Mouse (Mus musculus) limb, embryonic 12.5 days (tissue): ENCODE results near the gene Srbd1. TPM values are rescaled to one million over a fixed set of nuclear protein-coding genes. Genes with fewer than 3 reads are reported as not detected.

Source experiments
- ATAC-seq: fragments of 200-750 bp; cut with Nextera tagmentation; 2 replicates; pipeline ENCODE4 v1.8.0; 2017; ENCODE audit warnings: low read depth, moderate TSS enrichment; ENCODE audit not compliant: insufficient number of reproducible peaks, insufficient read depth, low FRiP score, low TSS enrichment
- H3K27ac ChIP-seq: fragments of 300-500 bp; sonication (generic); 2 replicates; pipeline ENCODE4 v1.5.1; 2016; ENCODE audit warnings: mild to moderate bottlenecking, moderate library complexity
- H3K27me3 ChIP-seq: fragments of 300-500 bp; sonication (generic); 2 replicates; pipeline ENCODE4 v1.6.1; 2016; ENCODE audit warnings: mild to moderate bottlenecking, moderate library complexity
- H3K36me3 ChIP-seq: fragments of 300-500 bp; sonication (generic); 2 replicates; pipeline ENCODE4 v1.6.1; 2016; ENCODE audit warnings: mild to moderate bottlenecking, moderate library complexity
- H3K4me1 ChIP-seq: fragments of 300-500 bp; sonication (generic); replicated peaks from 2 replicates; pipeline ENCODE4 v1.6.1; 2016
- H3K4me2 ChIP-seq: fragments of 300-500 bp; sonication (generic); 2 replicates; pipeline ENCODE4 v1.6.1; 2016; ENCODE audit warnings: mild to moderate bottlenecking, moderate library complexity
- H3K4me3 ChIP-seq: fragments of 300-500 bp; sonication (generic); replicated peaks from 2 replicates; pipeline ENCODE4 v1.5.1; 2016; ENCODE audit warnings: mild to moderate bottlenecking
- H3K9ac ChIP-seq: fragments of 300-500 bp; sonication (generic); replicated peaks from 2 replicates; pipeline ENCODE4 v1.6.1; 2016; ENCODE audit warnings: mild to moderate bottlenecking, moderate library complexity
- H3K9me3 ChIP-seq: fragments of 300-500 bp; sonication (generic); 2 replicates; pipeline ENCODE4 v1.6.1; 2016; ENCODE audit warnings: mild to moderate bottlenecking, moderate library complexity
- WGBS: fragments of 180-500 bp; shearing (Covaris S2); methylation state at CpG from one replicate; pipeline ENCODE4 v1.1.7; 2016; 5-methylcytosine and 5-hydroxymethylcytosine counted together
- polyA plus RNA-seq: library from polyadenylated mRNA; unstranded; fragments of >200 nt; fragmentation: Nextera tagmentation; extraction: Ambion mirVana; gene quantifications from 2 replicates; pipeline ENCODE4 v1.2.1, GENCODE M21; 2016

Gene Srbd1
- polyA plus RNA-seq, 1 experiment from 2014 or later: 26.5 TPM

GRCm38 (mm10) chr17:86012576-86012975 lies 132.4 kb downstream of the Srbd1 start:
- no peak for ATAC-seq
- Histone ChIP-seq H3K9me3 (peaks cover 4% of the 10 kb centered on the region; the same call in 1 of the 2 replicates), H3K4me3 (no peak overlapping the region), H3K36me3 (no peaks in the 10 kb centered on the region), H3K27ac (no peak overlapping the region), H3K27me3 (no peaks in the 10 kb centered on the region), H3K9ac (no peak overlapping the region), H3K4me2 (no peak overlapping the region), H3K4me1 (peaks cover 13% of the 10 kb centered on the region; the same call in 1 of the 2 replicates)
- 84% methylated on average over 1 of the region's 1 CpGs for WGBS

- no peaks in the 10 kb centered on the region for H3K36me3 ChIP-seq
- peaks cover 4% of the 10 kb centered on the region; the same call in 1 of the 2 replicates for H3K9me3 ChIP-seq
Measured at GRCm38 (mm10) chr17:86011849-86012248, 133.1 kb downstream of the Srbd1 start.

GRCm38 (mm10) chr17:86008401-86008800 lies 136.6 kb downstream of the Srbd1 start:
- peak overlapping the region; percentile 51; the same call in 1 of the 2 replicates for H3K27ac ChIP-seq
- H3K4me3 ChIP-seq: no peak overlapping the region
- H3K4me1 ChIP-seq: 0 out of 2 replicates have a peak, but pooled peaks cover 7% of the 10 kb centered on the region
- no peak overlapping the region for H3K4me2 ChIP-seq
- WGBS: 71% methylated on average over 10 of the region's 10 CpGs
- no peak overlapping the region for H3K9ac ChIP-seq
- no peaks in the 10 kb centered on the region for H3K36me3 ChIP-seq
- ATAC-seq: no peak
- peaks cover 4% of the 10 kb centered on the region; the same call in 1 of the 2 replicates for H3K9me3 ChIP-seq
- H3K27me3 ChIP-seq: no peaks in the 10 kb centered on the region

More at GRCm38 (mm10) chr17:86011849-86012248, 133.1 kb downstream of the Srbd1 start:
- no peak for ATAC-seq
- Histone ChIP-seq H3K4me1 (peaks cover 13% of the 10 kb centered on the region; the same call in 1 of the 2 replicates), H3K4me3 (no peak overlapping the region), H3K27ac (no peak overlapping the region), H3K27me3 (no peaks in the 10 kb centered on the region), H3K9ac (no peak overlapping the region), H3K4me2 (no peak overlapping the region)
- 86% methylated on average over 3 of the region's 3 CpGs for whole genome bisulfite sequencing

GRCm38 (mm10) chr17:86002113-86002512 lies 142.9 kb downstream of the Srbd1 start:
- peaks cover 17% of the 10 kb centered on the region for H3K36me3 ChIP-seq
- no peaks in the 10 kb centered on the region for H3K27me3 ChIP-seq
- H3K4me3 ChIP-seq: no peak overlapping the region
- H3K9me3 ChIP-seq: peaks cover 7% of the 10 kb centered on the region; the same call in 1 of the 2 replicates
- no peak overlapping the region for H3K9ac ChIP-seq
- H3K4me1 ChIP-seq: no peaks in the 10 kb centered on the region
- no peak overlapping the region for H3K27ac ChIP-seq
- no peak for ATAC-seq
- 91% methylated on average over 6 of the region's 6 CpGs for WGBS
- no peak overlapping the region for H3K4me2 ChIP-seq

GRCm38 (mm10) chr17:86001667-86002066 lies 143.3 kb downstream of the Srbd1 start:
- no peak for ATAC-seq
- Histone ChIP-seq H3K9ac (no peak overlapping the region), H3K36me3 (peaks cover 20% of the 10 kb centered on the region), H3K4me1 (no peaks in the 10 kb centered on the region), H3K4me3 (no peak overlapping the region), H3K27me3 (no peaks in the 10 kb centered on the region), H3K9me3 (peaks cover 8% of the 10 kb centered on the region; the same call in 1 of the 2 replicates), H3K27ac (no peak overlapping the region), H3K4me2 (no peak overlapping the region)
- WGBS: 98% methylated on average over 5 of the region's 5 CpGs

- Histone ChIP-seq H3K9ac (no peak overlapping the region), H3K4me1 (peaks cover 6% of the 10 kb centered on the region), H3K27me3 (no peaks in the 10 kb centered on the region), H3K27ac (no peak overlapping the region), H3K9me3 (peaks cover 6% of the 10 kb centered on the region; the same call in 1 of the 2 replicates), H3K4me2 (no peak overlapping the region), H3K36me3 (peaks cover 13% of the 10 kb centered on the region), H3K4me3 (no peak overlapping the region)
- ATAC-seq: no peak; the same call in 1 of the 2 replicates
- WGBS: 81% methylated on average over 2 of the region's 2 CpGs
Measured at GRCm38 (mm10) chr17:85995727-85996126, 149.2 kb downstream of the Srbd1 start.

GRCm38 (mm10) chr17:85995086-85995485 lies 149.9 kb downstream of the Srbd1 start:
- ATAC-seq: no peak
- Histone ChIP-seq H3K27me3 (no peaks in the 10 kb centered on the region), H3K4me3 (no peak overlapping the region), H3K9ac (no peak overlapping the region), H3K4me2 (no peak overlapping the region), H3K9me3 (peaks cover 6% of the 10 kb centered on the region; the same call in 1 of the 2 replicates), H3K27ac (peak overlapping the region; percentile 67; the same call in 1 of the 2 replicates), H3K4me1 (peaks cover 6% of the 10 kb centered on the region), H3K36me3 (peaks cover 9% of the 10 kb centered on the region)
- 82% methylated on average over 3 of the region's 4 CpGs for WGBS

GRCm38 (mm10) chr17:85989058-85989769 lies 155.8 kb downstream of the Srbd1 start:
- 43% methylated on average over 12 of the region's 12 CpGs for WGBS
- H3K36me3 ChIP-seq: peaks cover 12% of the 10 kb centered on the region; the same call in 1 of the 2 replicates
- no peak overlapping the region for H3K27ac ChIP-seq
- H3K9me3 ChIP-seq: no peaks in the 10 kb centered on the region
- peaks cover 20% of the 10 kb centered on the region for H3K4me1 ChIP-seq
- no peak overlapping the region for H3K9ac ChIP-seq
- no peak overlapping the region for H3K4me2 ChIP-seq
- no peak overlapping the region for H3K4me3 ChIP-seq
- peak; percentile 65 for ATAC-seq
- no peaks in the 10 kb centered on the region for H3K27me3 ChIP-seq

GRCm38 (mm10) chr17:85987531-85987930 lies 157.4 kb downstream of the Srbd1 start:
- ATAC-seq: no peak
- peaks cover 20% of the 10 kb centered on the region for H3K4me1 ChIP-seq

GRCm38 (mm10) chr17:85986624-85987023 lies 158.4 kb downstream of the Srbd1 start:
- Histone ChIP-seq H3K4me1 (peaks cover 20% of the 10 kb centered on the region), H3K4me2 (no peak overlapping the region), H3K27ac (0 out of 2 replicates have a peak overlapping the region, but pooled peaks have one; percentile 32), H3K36me3 (peaks cover 12% of the 10 kb centered on the region; the same call in 1 of the 2 replicates), H3K27me3 (no peaks in the 10 kb centered on the region), H3K4me3 (no peak overlapping the region), H3K9ac (no peak overlapping the region), H3K9me3 (peaks cover 8% of the 10 kb centered on the region; the same call in 1 of the 2 replicates)
- 71% methylated on average over 4 of the region's 4 CpGs for WGBS
- no peak for ATAC-seq

More at GRCm38 (mm10) chr17:85987531-85987930, 157.4 kb downstream of the Srbd1 start:
- H3K4me2 ChIP-seq: no peak overlapping the region
- H3K27ac ChIP-seq: no peak overlapping the region
- 80% methylated on average over 4 of the region's 4 CpGs for WGBS
- H3K4me3 ChIP-seq: no peak overlapping the region
- H3K9me3 ChIP-seq: no peaks in the 10 kb centered on the region
- H3K27me3 ChIP-seq: no peaks in the 10 kb centered on the region
- H3K36me3 ChIP-seq: peaks cover 12% of the 10 kb centered on the region; the same call in 1 of the 2 replicates
- no peak overlapping the region for H3K9ac ChIP-seq

- H3K9me3 ChIP-seq: peaks cover 11% of the 10 kb centered on the region; the same call in 1 of the 2 replicates
- H3K4me3 ChIP-seq: no peak overlapping the region
- H3K27me3 ChIP-seq: no peaks in the 10 kb centered on the region
- ATAC-seq: no peak
- H3K9ac ChIP-seq: no peak overlapping the region
- peaks cover 12% of the 10 kb centered on the region; the same call in 1 of the 2 replicates for H3K36me3 ChIP-seq
- no peak overlapping the region for H3K27ac ChIP-seq
- WGBS: 91% methylated on average over 2 of the region's 2 CpGs
- peaks cover 18% of the 10 kb centered on the region for H3K4me1 ChIP-seq
- no peak overlapping the region for H3K4me2 ChIP-seq
Measured at GRCm38 (mm10) chr17:85986181-85986580, 158.8 kb downstream of the Srbd1 start.
